Mouse (Mus musculus): ENCODE data around the gene Esrra. TPM values are rescaled to one million over a fixed set of nuclear protein-coding genes. Genes with fewer than 3 reads are reported as not detected.

The Esrra gene
- polyA plus RNA-seq, 1 experiment from 2014 or later, result 4.1 TPM

DNA sequence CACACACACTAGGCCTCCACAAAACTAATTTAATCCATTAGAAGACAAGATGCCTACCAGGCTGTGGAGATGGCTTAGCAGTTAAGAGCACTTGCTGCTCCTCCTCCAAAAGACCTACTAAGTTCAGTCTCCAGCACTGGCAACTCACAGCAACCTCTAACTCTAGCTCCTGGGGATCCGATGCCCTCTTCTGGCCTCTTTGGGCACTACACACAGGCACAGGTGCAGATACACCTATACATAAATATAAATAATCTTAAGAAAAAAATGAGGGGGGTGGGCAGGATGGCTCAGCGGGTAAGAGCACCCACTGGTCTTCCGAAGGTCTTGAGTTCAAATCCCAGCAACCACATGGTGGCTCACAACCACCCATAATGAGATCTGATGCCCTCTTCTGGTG is 14.7 kb upstream of the Esrra start:
- ATAC-seq (ENCODE audit: insufficient read depth, low FRiP score, low TSS enrichment) (no peak), DNase-seq (ENCODE audit: low spot score) (no peak)
- Histone ChIP-seq H3K9ac (ENCODE audit: low read length) (no peak overlapping the region), H3K9me3 (ENCODE audit: control insufficient read depth, low read length) (no peaks in the 10 kb centered on the region), H3K4me3 (ENCODE audit: low read depth, low read length) (no peak overlapping the region), H3K36me3 (ENCODE audit: control insufficient read depth, insufficient read depth, low read length) (peaks cover 2% of the 10 kb centered on the region; the same call in 1 of the 2 replicates), H3K27ac (ENCODE audit: low read depth, low read length) (no peak overlapping the region), H3K4me1 (ENCODE audit: control insufficient read depth, insufficient read depth, low read length) (peaks cover 15% of the 10 kb centered on the region), H3K4me2 (ENCODE audit: low read depth) (no peak overlapping the region), H3K27me3 (ENCODE audit: control insufficient read depth, insufficient read depth, low read length) (peaks cover 50% of the 10 kb centered on the region)
- WGBS, result 29% methylated on average over 3 of the region's 3 CpGs

DNA sequence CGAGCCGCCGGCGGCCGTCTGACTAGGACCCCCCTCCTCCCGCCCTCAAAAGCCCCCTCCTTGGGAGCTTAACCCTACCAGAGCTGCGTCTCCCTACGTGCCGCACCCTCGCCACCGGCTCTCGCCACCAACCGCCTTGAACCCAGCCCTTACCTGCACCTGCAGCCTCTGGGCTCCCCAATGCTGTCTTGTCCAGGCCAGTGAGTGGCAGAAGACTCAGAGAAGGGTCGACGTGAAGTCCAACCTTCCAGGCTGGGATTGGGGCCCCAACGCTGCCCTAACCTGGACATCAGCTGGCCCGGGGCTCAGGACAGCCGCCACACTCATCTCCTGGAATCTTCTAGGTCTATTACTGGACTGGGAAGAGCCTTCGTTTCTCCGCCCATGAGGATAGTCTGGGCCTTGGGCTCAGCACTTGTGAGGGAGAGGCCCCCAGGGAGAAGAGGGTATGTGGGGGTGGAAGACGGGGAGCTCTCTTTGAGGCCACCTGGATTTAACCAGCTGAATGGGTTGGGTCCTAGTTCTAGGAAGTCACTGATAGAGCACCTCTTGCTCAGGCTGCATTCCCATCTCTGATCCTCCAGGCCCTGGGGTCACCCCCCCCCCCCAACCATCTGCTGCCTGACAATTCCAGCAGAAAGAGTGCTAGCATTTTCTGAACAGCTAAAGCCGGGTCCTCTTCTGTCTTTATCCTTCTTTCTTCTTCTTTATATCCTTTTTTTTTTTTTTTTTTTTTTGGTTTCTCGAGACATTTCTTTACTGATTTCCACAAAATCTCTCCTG is 12.8 kb upstream of the Esrra start, which contains the start of gene Kcnk4:
TSS of gene Kcnk4 (minus strand) at position 321 of the 783 bp plus-strand sequence.
- no peak for ATAC-seq (ENCODE audit: insufficient read depth, low FRiP score, low TSS enrichment)
- H3K4me2 ChIP-seq (ENCODE audit: low read depth), result peak within 1 kb of the TSS; percentile 46
- peak within 1 kb of the TSS; percentile 25 for H3K4me3 ChIP-seq (ENCODE audit: low read depth, low read length)
- no peak within 1 kb of the TSS for H3K27ac ChIP-seq (ENCODE audit: low read depth, low read length)
- no peaks in the 10 kb centered on the region for H3K9me3 ChIP-seq (ENCODE audit: control insufficient read depth, low read length)
- peak within 1 kb of the TSS; percentile 18 for H3K9ac ChIP-seq (ENCODE audit: low read length)
- H3K36me3 ChIP-seq (ENCODE audit: control insufficient read depth, insufficient read depth, low read length), result peaks cover 2% of the 10 kb centered on the region; the same call in 1 of the 2 replicates
- H3K27me3 ChIP-seq (ENCODE audit: control insufficient read depth, insufficient read depth, low read length), result peaks cover 60% of the 10 kb centered on the region
- peaks cover 10% of the 10 kb centered on the region for H3K4me1 ChIP-seq (ENCODE audit: control insufficient read depth, insufficient read depth, low read length)
- 8% methylated on average over 22 of the region's 23 CpGs for WGBS
- no peak for DNase-seq (ENCODE audit: low spot score)

DNA sequence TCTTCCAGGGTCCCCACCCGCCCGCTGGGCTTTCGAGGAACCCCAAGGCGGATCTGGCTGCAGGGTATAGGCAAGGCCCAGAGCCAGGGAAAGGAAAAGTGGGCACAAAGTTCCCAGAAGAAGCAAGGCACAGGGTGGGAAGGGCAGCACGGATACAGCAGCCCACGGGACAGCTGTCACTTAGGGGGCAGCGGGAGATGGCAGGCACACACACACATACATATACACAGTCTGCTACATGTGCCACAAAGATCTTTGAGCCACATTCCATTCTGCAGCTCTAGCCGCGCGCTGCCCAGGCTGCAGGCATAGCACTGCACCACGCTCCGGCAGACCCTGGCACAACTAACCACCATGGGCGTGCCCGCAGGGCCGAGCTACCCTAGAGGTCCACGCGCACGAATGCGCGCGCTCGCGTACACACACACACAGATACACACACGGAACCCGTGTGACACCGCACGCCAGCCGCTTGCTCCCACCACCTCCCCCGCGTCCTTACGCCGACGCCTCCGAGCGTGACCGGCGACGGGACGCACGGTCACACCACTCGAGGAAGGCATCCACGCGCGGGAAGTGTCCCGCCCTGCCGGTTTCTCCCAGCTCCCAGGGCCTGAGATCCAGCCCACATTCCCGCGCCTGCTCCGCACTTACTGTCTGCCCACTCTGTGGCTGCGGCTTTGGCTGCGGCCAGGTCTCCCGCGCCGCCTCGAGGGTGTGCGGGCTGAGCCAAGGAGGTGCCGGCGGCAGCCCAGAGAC is 12.0 kb upstream of the Esrra start:
- DNase-seq (ENCODE audit: low spot score), result peak; percentile 30
- Histone ChIP-seq H3K27me3 (ENCODE audit: control insufficient read depth, insufficient read depth, low read length) (peaks cover 60% of the 10 kb centered on the region), H3K36me3 (ENCODE audit: control insufficient read depth, insufficient read depth, low read length) (peaks cover 2% of the 10 kb centered on the region; the same call in 1 of the 2 replicates), H3K9me3 (ENCODE audit: control insufficient read depth, low read length) (no peaks in the 10 kb centered on the region), H3K9ac (ENCODE audit: low read length) (peak overlapping the region; percentile 18), H3K27ac (ENCODE audit: low read depth, low read length) (no peak overlapping the region), H3K4me2 (ENCODE audit: low read depth) (peak overlapping the region; percentile 46), H3K4me1 (ENCODE audit: control insufficient read depth, insufficient read depth, low read length) (peaks cover 10% of the 10 kb centered on the region), H3K4me3 (ENCODE audit: low read depth, low read length) (peak overlapping the region; percentile 25)
- ATAC-seq (ENCODE audit: insufficient read depth, low FRiP score, low TSS enrichment), result 0 out of 2 replicates have a peak, but pooled peaks have one; percentile 31
- 5% methylated on average over 58 of the region's 58 CpGs for WGBS

DNA sequence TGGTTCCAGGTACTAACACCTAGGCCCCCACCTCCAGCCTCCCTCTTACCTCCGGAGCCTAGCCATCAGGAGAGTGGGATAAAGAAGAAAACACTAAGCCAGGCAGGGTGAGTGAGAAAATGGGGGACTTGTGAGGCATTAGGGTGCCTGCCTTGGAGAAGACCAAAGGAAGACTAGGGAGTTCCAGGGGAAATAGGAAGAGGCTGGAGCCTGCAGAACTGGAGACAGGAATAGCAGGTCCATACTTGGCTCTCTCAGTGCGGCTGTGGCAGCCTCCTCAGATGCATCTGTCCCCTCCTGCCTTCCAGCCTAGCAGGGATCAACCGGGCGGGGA is 11.5 kb upstream of the Esrra start:
- H3K4me3 ChIP-seq (ENCODE audit: low read depth, low read length), result no peak overlapping the region
- H3K9ac ChIP-seq (ENCODE audit: low read length), result no peak overlapping the region; the same call in 1 of the 2 replicates
- 32% methylated on average over 4 of the region's 4 CpGs for WGBS
- no peak overlapping the region; the same call in 1 of the 2 replicates for H3K4me2 ChIP-seq (ENCODE audit: low read depth)
- no peaks in the 10 kb centered on the region; the same call in 1 of the 2 replicates for H3K36me3 ChIP-seq (ENCODE audit: control insufficient read depth, insufficient read depth, low read length)
- H3K9me3 ChIP-seq (ENCODE audit: control insufficient read depth, low read length), result no peaks in the 10 kb centered on the region
- no peak overlapping the region for H3K27ac ChIP-seq (ENCODE audit: low read depth, low read length)
- peaks cover 64% of the 10 kb centered on the region for H3K27me3 ChIP-seq (ENCODE audit: control insufficient read depth, insufficient read depth, low read length)
- H3K4me1 ChIP-seq (ENCODE audit: control insufficient read depth, insufficient read depth, low read length), result peaks cover 10% of the 10 kb centered on the region
- ATAC-seq (ENCODE audit: insufficient read depth, low FRiP score, low TSS enrichment) (no peak), DNase-seq (ENCODE audit: low spot score) (no peak)

DNA sequence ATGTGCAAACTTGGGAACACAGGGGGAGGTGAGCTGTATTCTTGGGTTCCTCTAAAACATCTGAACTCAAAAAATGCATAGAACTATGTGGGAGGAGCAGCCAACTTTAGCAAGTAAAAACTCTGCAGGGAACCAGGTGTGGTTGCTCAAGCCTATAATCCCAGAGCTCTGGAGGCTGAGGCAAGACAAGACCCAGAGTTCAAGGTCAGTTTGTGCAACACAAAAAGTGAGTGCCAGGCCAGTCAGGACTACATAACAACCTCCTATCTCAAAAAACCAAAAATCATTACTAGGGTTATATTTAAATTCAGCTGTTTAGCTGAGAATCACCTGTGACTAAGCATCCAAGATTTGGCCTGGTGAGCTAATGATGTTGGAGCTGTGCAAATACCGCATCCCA is 10.4 kb upstream of the Esrra start:
- Histone ChIP-seq H3K4me1 (ENCODE audit: control insufficient read depth, insufficient read depth, low read length) (peaks cover 10% of the 10 kb centered on the region), H3K4me2 (ENCODE audit: low read depth) (no peak overlapping the region), H3K27me3 (ENCODE audit: control insufficient read depth, insufficient read depth, low read length) (peaks cover 75% of the 10 kb centered on the region), H3K9ac (ENCODE audit: low read length) (no peak overlapping the region), H3K4me3 (ENCODE audit: low read depth, low read length) (no peak overlapping the region), H3K9me3 (ENCODE audit: control insufficient read depth, low read length) (no peaks in the 10 kb centered on the region), H3K27ac (ENCODE audit: low read depth, low read length) (no peak overlapping the region), H3K36me3 (ENCODE audit: control insufficient read depth, insufficient read depth, low read length) (no peaks in the 10 kb centered on the region)
- no peak for DNase-seq (ENCODE audit: low spot score)
- 71% methylated on average over 1 of the region's 1 CpGs for WGBS
- ATAC-seq (ENCODE audit: insufficient read depth, low FRiP score, low TSS enrichment), result no peak

DNA sequence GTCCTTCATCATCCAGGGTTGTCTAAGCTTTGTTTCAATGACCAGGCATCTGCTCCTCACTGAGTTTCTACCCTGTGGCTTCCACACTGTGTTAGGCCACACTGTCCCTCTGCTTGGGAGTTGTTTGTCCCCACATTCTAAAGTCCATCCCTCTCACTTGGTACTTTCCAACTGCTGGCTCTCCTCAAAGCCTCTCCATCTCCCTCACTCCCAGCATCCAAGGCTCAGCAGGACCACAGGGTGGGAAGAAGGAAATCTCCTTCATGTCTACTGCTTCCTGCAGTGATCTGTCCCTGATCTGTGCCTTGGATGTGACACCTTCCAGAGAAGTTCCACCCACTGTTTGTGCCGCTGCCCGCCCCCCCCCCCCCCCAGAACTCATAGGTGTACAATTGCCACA is 9.4 kb upstream of the Esrra start:
- H3K27ac ChIP-seq (ENCODE audit: low read depth, low read length), result no peak overlapping the region
- no peaks in the 10 kb centered on the region for H3K9me3 ChIP-seq (ENCODE audit: control insufficient read depth, low read length)
- WGBS, result 0% methylated on average over 2 of the region's 2 CpGs
- H3K9ac ChIP-seq (ENCODE audit: low read length), result no peak overlapping the region
- ATAC-seq (ENCODE audit: insufficient read depth, low FRiP score, low TSS enrichment) (no peak), DNase-seq (ENCODE audit: low spot score) (no peak)
- H3K4me1 ChIP-seq (ENCODE audit: control insufficient read depth, insufficient read depth, low read length), result peaks cover 10% of the 10 kb centered on the region
- peaks cover 81% of the 10 kb centered on the region for H3K27me3 ChIP-seq (ENCODE audit: control insufficient read depth, insufficient read depth, low read length)
- H3K36me3 ChIP-seq (ENCODE audit: control insufficient read depth, insufficient read depth, low read length), result no peaks in the 10 kb centered on the region
- H3K4me2 ChIP-seq (ENCODE audit: low read depth), result no peak overlapping the region
- H3K4me3 ChIP-seq (ENCODE audit: low read depth, low read length), result no peak overlapping the region

DNA sequence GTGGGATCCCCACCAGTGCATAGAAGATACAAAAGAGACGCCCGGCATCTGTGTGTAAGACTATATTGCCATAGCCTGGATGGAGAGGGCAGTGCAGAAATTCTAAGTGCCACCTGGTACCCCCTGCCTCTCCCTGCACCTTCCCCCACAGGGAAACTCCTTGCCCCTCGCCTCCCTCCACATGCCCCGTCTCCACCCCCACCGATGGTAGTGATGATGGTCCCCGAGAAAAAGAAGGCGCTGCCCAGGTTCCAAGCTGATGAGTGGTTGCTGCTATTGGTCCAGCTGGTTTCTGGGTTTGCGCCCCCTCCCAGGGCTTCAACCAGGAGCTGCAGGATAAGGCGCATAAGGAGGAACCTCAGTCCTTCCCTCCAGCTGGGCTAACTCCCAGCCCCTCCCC is 6.5 kb upstream of the Esrra start:
- DNase-seq (ENCODE audit: low spot score) (no peak), ATAC-seq (ENCODE audit: insufficient read depth, low FRiP score, low TSS enrichment) (no peak)
- no peak overlapping the region for H3K4me3 ChIP-seq (ENCODE audit: low read depth, low read length)
- no peak overlapping the region for H3K4me2 ChIP-seq (ENCODE audit: low read depth)
- H3K9me3 ChIP-seq (ENCODE audit: control insufficient read depth, low read length), result no peaks in the 10 kb centered on the region
- no peaks in the 10 kb centered on the region for H3K36me3 ChIP-seq (ENCODE audit: control insufficient read depth, insufficient read depth, low read length)
- peaks cover 79% of the 10 kb centered on the region for H3K27me3 ChIP-seq (ENCODE audit: control insufficient read depth, insufficient read depth, low read length)
- 11% methylated on average over 9 of the region's 9 CpGs for WGBS
- no peak overlapping the region for H3K9ac ChIP-seq (ENCODE audit: low read length)
- peaks cover 4% of the 10 kb centered on the region; the same call in 1 of the 2 replicates for H3K4me1 ChIP-seq (ENCODE audit: control insufficient read depth, insufficient read depth, low read length)
- no peak overlapping the region for H3K27ac ChIP-seq (ENCODE audit: low read depth, low read length)

DNA sequence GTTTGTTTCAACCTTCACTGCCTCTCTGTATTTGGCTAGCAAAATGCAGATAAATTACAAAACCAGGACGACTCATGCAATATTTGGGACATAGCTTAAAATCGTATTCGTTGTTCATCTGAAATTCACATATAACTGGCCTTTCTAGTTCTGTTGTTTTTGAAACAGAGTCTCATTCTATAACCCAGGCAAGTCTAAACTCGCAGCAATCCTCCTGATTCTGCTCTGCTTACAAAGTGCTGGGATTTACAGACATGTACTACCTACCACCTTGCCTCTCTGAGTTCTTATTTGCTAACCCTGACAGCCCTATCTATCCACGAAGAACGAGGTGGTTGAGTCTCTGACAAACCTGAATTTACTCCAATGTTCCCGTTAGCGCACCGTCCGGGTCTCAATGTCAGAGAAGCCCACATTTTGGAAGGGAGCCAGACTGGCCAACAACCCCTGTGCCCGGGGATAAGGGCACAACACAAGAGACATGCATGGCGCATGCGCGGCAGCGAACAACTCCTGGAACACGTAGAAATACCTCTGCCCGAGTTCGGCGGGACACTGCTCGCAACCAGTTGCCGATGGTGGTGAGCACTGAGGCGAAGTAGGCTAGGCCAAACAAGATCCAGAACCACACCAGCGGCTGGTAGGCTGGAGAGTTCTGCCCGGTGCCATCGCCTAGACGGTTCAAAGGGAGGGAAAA is 5.1 kb upstream of the Esrra start:
- no peaks in the 10 kb centered on the region for H3K36me3 ChIP-seq (ENCODE audit: control insufficient read depth, insufficient read depth, low read length)
- ATAC-seq (ENCODE audit: insufficient read depth, low FRiP score, low TSS enrichment) (no peak), DNase-seq (ENCODE audit: low spot score) (peak; percentile 58)
- H3K4me1 ChIP-seq (ENCODE audit: control insufficient read depth, insufficient read depth, low read length), result peaks cover 7% of the 10 kb centered on the region; the same call in 1 of the 2 replicates
- peak overlapping the region; percentile 27; the same call in 1 of the 2 replicates for H3K4me2 ChIP-seq (ENCODE audit: low read depth)
- no peak overlapping the region; the same call in 1 of the 2 replicates for H3K9ac ChIP-seq (ENCODE audit: low read length)
- H3K27me3 ChIP-seq (ENCODE audit: control insufficient read depth, insufficient read depth, low read length), result peaks cover 74% of the 10 kb centered on the region
- peak overlapping the region; percentile 13 for H3K4me3 ChIP-seq (ENCODE audit: low read depth, low read length)
- H3K9me3 ChIP-seq (ENCODE audit: control insufficient read depth, low read length), result no peaks in the 10 kb centered on the region
- H3K27ac ChIP-seq (ENCODE audit: low read depth, low read length), result no peak overlapping the region
- 11% methylated on average over 26 of the region's 26 CpGs for WGBS

Measured in neural tube, embryonic 11.5 days (tissue).